Mouse (Mus musculus) forebrain, embryonic 16.5 days (tissue): ENCODE data around the gene Cox6b1. TPM values are rescaled to one million over a fixed set of nuclear protein-coding genes. Genes with fewer than 3 reads are reported as not detected.
A peak's percentile ranks its signal among the peaks of the same experiment; 100 is the strongest.

Source experiments
- ATAC-seq: fragments of 200-750 bp; cut with Nextera tagmentation; 2 replicates; pipeline ENCODE4 v1.8.0; 2017; ENCODE audit warnings: mild to moderate bottlenecking, moderate library complexity
- H3K27ac ChIP-seq: fragments of 300-500 bp; sonication (generic); 2 replicates; pipeline ENCODE4 v1.5.1; 2014; ENCODE audit warnings: low read length, control low read depth
- H3K27me3 ChIP-seq: fragments of 300-500 bp; sonication (generic); replicated peaks from 2 replicates; pipeline ENCODE4 v1.6.1; 2014; ENCODE audit warnings: low read length; ENCODE audit not compliant: control insufficient read depth, insufficient read depth
- H3K36me3 ChIP-seq: fragments of 300-500 bp; sonication (generic); 2 replicates; pipeline ENCODE4 v1.6.1; 2014; ENCODE audit not compliant: control insufficient read depth, insufficient read depth
- H3K4me1 ChIP-seq: fragments of 300-500 bp; sonication (generic); replicated peaks from 2 replicates; pipeline ENCODE4 v1.6.1; 2014; ENCODE audit warnings: low read length; ENCODE audit not compliant: control insufficient read depth, insufficient read depth
- H3K4me2 ChIP-seq: fragments of 300-500 bp; sonication (generic); 2 replicates; pipeline ENCODE4 v1.6.1; 2014; ENCODE audit warnings: mild to moderate bottlenecking, low read length, control low read depth
- H3K4me3 ChIP-seq: fragments of 300-500 bp; sonication (generic); replicated peaks from 2 replicates; pipeline ENCODE4 v1.5.1; 2014; ENCODE audit warnings: mild to moderate bottlenecking, low read length, control low read depth
- H3K9ac ChIP-seq: fragments of 300-500 bp; sonication (generic); replicated peaks from 2 replicates; pipeline ENCODE4 v1.6.1; 2014; ENCODE audit warnings: low read depth, low read length, control low read depth
- H3K9me3 ChIP-seq: fragments of 300-500 bp; sonication (generic); 2 replicates; pipeline ENCODE4 v1.6.1; 2016; ENCODE audit warnings: low read length; ENCODE audit not compliant: control insufficient read depth
- WGBS: fragments of 180-500 bp; shearing (Covaris S2); extraction: QIAGEN DNeasy Blood & Tissue Kit; methylation state at CpG from one replicate; pipeline ENCODE4 v1.1.7; 2014; 5-methylcytosine and 5-hydroxymethylcytosine counted together
- polyA plus RNA-seq: library from polyadenylated mRNA; unstranded; fragments of >200 nt; fragmentation: Nextera tagmentation; extraction: Ambion mirVana; gene quantifications from 2 replicates; pipeline ENCODE4 v1.2.1, GENCODE M21; 2015

Gene Cox6b1
- polyA plus RNA-seq, 1 experiment from 2014 or later, result 860 TPM

- H3K27me3 ChIP-seq, result no peaks in the 10 kb centered on the region
- H3K9me3 ChIP-seq, result no peaks in the 10 kb centered on the region
- H3K9ac ChIP-seq, result peak overlapping the region; percentile 99
- H3K27ac ChIP-seq, result peak overlapping the region; percentile 91
- 30% methylated on average over 40 of the region's 40 CpGs for WGBS
- H3K4me3 ChIP-seq, result peak overlapping the region; percentile 99
- H3K36me3 ChIP-seq, result peaks cover 5% of the 10 kb centered on the region; the same call in 1 of the 2 replicates
- H3K4me2 ChIP-seq, result peak overlapping the region; percentile 77
- peaks cover 23% of the 10 kb centered on the region for H3K4me1 ChIP-seq
- peak; percentile 60 for ATAC-seq
Observed at GRCm38 (mm10) chr7:30589435-30590301, 36.3 kb downstream of the Cox6b1 start.

- under 1% methylated on average over 48 of the region's 68 CpGs for WGBS
- H3K9me3 ChIP-seq, result no peaks in the 10 kb centered on the region
Observed at GRCm38 (mm10) chr7:30588676-30589434, 37.1 kb downstream of the Cox6b1 start, which contains the start of gene Kmt2b. Gene Kmt2b, minus strand, starts transcription at chr7:30588726.

GRCm38 (mm10) chr7:30587842-30588667, 37.9 kb downstream of the Cox6b1 start:
- peak overlapping the region; percentile 83 for H3K4me2 ChIP-seq
- WGBS, result under 1% methylated on average over 60 of the region's 67 CpGs
- no peaks in the 10 kb centered on the region for H3K9me3 ChIP-seq
- peaks cover 23% of the 10 kb centered on the region for H3K4me1 ChIP-seq
- peaks cover 20% of the 10 kb centered on the region for H3K36me3 ChIP-seq
- H3K9ac ChIP-seq, result peak overlapping the region; percentile 99
- H3K27ac ChIP-seq, result peak overlapping the region; percentile 91
- H3K27me3 ChIP-seq, result no peaks in the 10 kb centered on the region
- H3K4me3 ChIP-seq, result peak overlapping the region; percentile 99
- ATAC-seq, result peak; percentile 39

More at GRCm38 (mm10) chr7:30588676-30589434, 37.1 kb downstream of the Cox6b1 start, which contains the start of gene Kmt2b:
- Histone ChIP-seq H3K27me3 (no peaks in the 10 kb centered on the region), H3K4me2 (peak within 1 kb of the TSS; percentile 83), H3K9ac (peak within 1 kb of the TSS; percentile 99), H3K4me1 (peaks cover 23% of the 10 kb centered on the region), H3K36me3 (peaks cover 13% of the 10 kb centered on the region), H3K27ac (peak within 1 kb of the TSS; percentile 91), H3K4me3 (peak within 1 kb of the TSS; percentile 99)
- ATAC-seq, result peak; percentile 94

- Histone ChIP-seq H3K4me1 (peaks cover 23% of the 10 kb centered on the region), H3K4me3 (no peak overlapping the region; the same call in 1 of the 2 replicates), H3K9ac (no peak overlapping the region), H3K36me3 (peaks cover 34% of the 10 kb centered on the region), H3K27me3 (no peaks in the 10 kb centered on the region), H3K4me2 (no peak overlapping the region; the same call in 1 of the 2 replicates), H3K9me3 (no peaks in the 10 kb centered on the region), H3K27ac (no peak overlapping the region)
- ATAC-seq, result no peak
- 87% methylated on average over 28 of the region's 28 CpGs for WGBS
Observed at GRCm38 (mm10) chr7:30586455-30587020, 39.4 kb downstream of the Cox6b1 start.

GRCm38 (mm10) chr7:30585170-30585569, 40.8 kb downstream of the Cox6b1 start:
- Histone ChIP-seq H3K27ac (no peak overlapping the region), H3K4me3 (no peak overlapping the region), H3K36me3 (peaks cover 43% of the 10 kb centered on the region), H3K4me1 (peaks cover 23% of the 10 kb centered on the region), H3K9ac (no peak overlapping the region), H3K9me3 (no peaks in the 10 kb centered on the region), H3K4me2 (no peak overlapping the region), H3K27me3 (no peaks in the 10 kb centered on the region)
- ATAC-seq, result no peak
- WGBS, result 92% methylated on average over 7 of the region's 7 CpGs

GRCm38 (mm10) chr7:30584339-30584738, 41.6 kb downstream of the Cox6b1 start:
- no peak overlapping the region for H3K4me2 ChIP-seq
- ATAC-seq, result no peak
- H3K9ac ChIP-seq, result no peak overlapping the region
- peaks cover 51% of the 10 kb centered on the region for H3K36me3 ChIP-seq
- peaks cover 17% of the 10 kb centered on the region for H3K4me1 ChIP-seq
- H3K9me3 ChIP-seq, result no peaks in the 10 kb centered on the region
- H3K27me3 ChIP-seq, result no peaks in the 10 kb centered on the region
- no peak overlapping the region for H3K4me3 ChIP-seq
- no peak overlapping the region for H3K27ac ChIP-seq
- 93% methylated on average over 10 of the region's 10 CpGs for WGBS

GRCm38 (mm10) chr7:30581547-30581946, 44.4 kb downstream of the Cox6b1 start:
- no peak overlapping the region for H3K4me3 ChIP-seq
- no peak overlapping the region for H3K9ac ChIP-seq
- no peak for ATAC-seq
- H3K36me3 ChIP-seq, result peaks cover 78% of the 10 kb centered on the region
- H3K27me3 ChIP-seq, result no peaks in the 10 kb centered on the region
- H3K9me3 ChIP-seq, result no peaks in the 10 kb centered on the region
- peaks cover 4% of the 10 kb centered on the region for H3K4me1 ChIP-seq
- no peak overlapping the region for H3K27ac ChIP-seq
- H3K4me2 ChIP-seq, result no peak overlapping the region
- WGBS, result 96% methylated on average over 16 of the region's 16 CpGs

GRCm38 (mm10) chr7:30579950-30580349, 46.0 kb downstream of the Cox6b1 start:
- Histone ChIP-seq H3K4me3 (no peak overlapping the region), H3K9ac (no peak overlapping the region), H3K4me1 (no peaks in the 10 kb centered on the region), H3K4me2 (no peak overlapping the region), H3K27me3 (no peaks in the 10 kb centered on the region), H3K27ac (no peak overlapping the region), H3K36me3 (peaks cover 88% of the 10 kb centered on the region), H3K9me3 (no peaks in the 10 kb centered on the region)
- ATAC-seq, result no peak; the same call in 1 of the 2 replicates
- WGBS, result 90% methylated on average over 8 of the region's 8 CpGs
